In genomic region chr5:44538000-44538395, GRCm38 (mm10) we compare ENCODE assay signal across 11 mouse cellular contexts.
DNase-seq lines count a peak whose midpoint lies in the region; ATAC-seq and TF ChIP-seq lines count a peak whose summit lies in the region.
"Had no signal": no experiment of that assay in that cellular context is flagged by ENCODE, and none has a peak within 500 bp of the region (broad histone marks: within the 10 kb centered on the region; RNA-seq: fewer than 3 reads in every experiment).

No protein-coding gene starts in this region.

- no peaks in the 10 kb centered on the region for H3K27me3 ChIP-seq in lung, embryonic 14.5 days (ENCODE audit: insufficient read depth, low read length)
- H3K27me3 ChIP-seq in neural tube, embryonic 11.5 days (ENCODE audit: control insufficient read depth, insufficient read depth, low read length) = no peaks in the 10 kb centered on the region
- H3K27me3 ChIP-seq in intestine, embryonic 15.5 days (replicated peaks) = no peaks in the 10 kb centered on the region
- H3K27me3 ChIP-seq: embryonic facial prominence, embryonic 13.5 days; limb, embryonic 13.5 days; stomach, embryonic 15.5 days had no signal

- H3K4me2 ChIP-seq in lung, embryonic 14.5 days = no peak overlapping the region
- no peak overlapping the region for H3K4me2 ChIP-seq in neural tube, embryonic 11.5 days (ENCODE audit: low read depth)
- no peak overlapping the region for H3K4me2 ChIP-seq in intestine, embryonic 15.5 days (replicated peaks)
- H3K4me2 ChIP-seq: embryonic facial prominence, embryonic 13.5 days; limb, embryonic 13.5 days; stomach, embryonic 15.5 days had no signal

- H3K36me3 ChIP-seq in lung, embryonic 14.5 days (ENCODE audit: insufficient read depth) = no peaks in the 10 kb centered on the region
- no peaks in the 10 kb centered on the region for H3K36me3 ChIP-seq in neural tube, embryonic 11.5 days (ENCODE audit: control insufficient read depth, insufficient read depth, low read length)
- no peaks in the 10 kb centered on the region for H3K36me3 ChIP-seq in intestine, embryonic 15.5 days
- H3K36me3 ChIP-seq: embryonic facial prominence, embryonic 13.5 days; limb, embryonic 13.5 days; stomach, embryonic 15.5 days had no signal

- no peak overlapping the region for H3K27ac ChIP-seq in lung, embryonic 14.5 days (ENCODE audit: low read depth)
- H3K27ac ChIP-seq in neural tube, embryonic 11.5 days (ENCODE audit: low read depth, low read length) = no peak overlapping the region
- no peak overlapping the region for H3K27ac ChIP-seq in intestine, embryonic 15.5 days
- H3K27ac ChIP-seq: limb, embryonic 13.5 days; stomach, embryonic 15.5 days had no signal

- no peak for TF ChIP-seq CTCF in lung, embryonic 14.5 days (IDR thresholded peaks at IDR 0.05; ENCODE audit: low read depth)

- peak; percentile 41; the same call in 1 of the 2 replicates for ATAC-seq in lung, embryonic 14.5 days (ENCODE audit: insufficient read depth)
- ATAC-seq in frontal cortex, adult (ENCODE audit: low TSS enrichment) = peak; percentile 72
- ATAC-seq in neural tube, embryonic 11.5 days (ENCODE audit: insufficient read depth, low FRiP score, low TSS enrichment) = peak; percentile 90
- no peak for ATAC-seq in intestine, embryonic 15.5 days

- 21% methylated on average over 5 of the region's 5 CpGs for WGBS in lung, embryonic 14.5 days
- WGBS in neural tube, embryonic 11.5 days = 16% methylated on average over 5 of the region's 5 CpGs
- 28% methylated on average over 5 of the region's 5 CpGs for WGBS in intestine, embryonic 15.5 days

- H3K4me1 ChIP-seq in lung, embryonic 14.5 days (ENCODE audit: insufficient read depth) = no peaks in the 10 kb centered on the region
- H3K4me1 ChIP-seq in neural tube, embryonic 11.5 days (ENCODE audit: control insufficient read depth, insufficient read depth, low read length) = peaks cover 2% of the 10 kb centered on the region; the same call in 1 of the 2 replicates
- no peaks in the 10 kb centered on the region for H3K4me1 ChIP-seq in intestine, embryonic 15.5 days (replicated peaks)
- H3K4me1 ChIP-seq: stomach, embryonic 15.5 days had no signal

- DNase-seq in lung, embryonic 14.5 days = peak; percentile 78
- no peak for DNase-seq in lung, adult 18-20 months
- peak; percentile 96 for DNase-seq in layer of hippocampus, adult 9-11 months
- DNase-seq in neural tube, embryonic 11.5 days (ENCODE audit: low spot score) = peak; percentile 57
- DNase-seq in thymus, postnatal 25 days = no peak
- no peak for DNase-seq in adrenal gland, postnatal 4 days (ENCODE audit: low spot score in 2 of 2)

- no peaks in the 10 kb centered on the region for H3K9me3 ChIP-seq in lung, embryonic 14.5 days (ENCODE audit: low read depth, low read length)
- no peaks in the 10 kb centered on the region for H3K9me3 ChIP-seq in neural tube, embryonic 11.5 days (ENCODE audit: control insufficient read depth, low read length)
- H3K9me3 ChIP-seq in intestine, embryonic 15.5 days = no peaks in the 10 kb centered on the region
- H3K9me3 ChIP-seq: embryonic facial prominence, embryonic 13.5 days; limb, embryonic 13.5 days; stomach, embryonic 15.5 days had no signal

- H3K4me3 ChIP-seq in lung, embryonic 14.5 days (ENCODE audit: low read depth, low read length) = no peak overlapping the region
- no peak overlapping the region for H3K4me3 ChIP-seq in neural tube, embryonic 11.5 days (ENCODE audit: low read depth, low read length)
- H3K4me3 ChIP-seq in intestine, embryonic 15.5 days (replicated peaks) = no peak overlapping the region
- H3K4me3 ChIP-seq: embryonic facial prominence, embryonic 13.5 days; limb, embryonic 13.5 days; stomach, embryonic 15.5 days had no signal

- no peak overlapping the region for H3K9ac ChIP-seq in lung, embryonic 14.5 days
- no peak overlapping the region for H3K9ac ChIP-seq in neural tube, embryonic 11.5 days (ENCODE audit: low read length)
- H3K9ac ChIP-seq in intestine, embryonic 15.5 days = no peak overlapping the region
- H3K9ac ChIP-seq: embryonic facial prominence, embryonic 13.5 days; limb, embryonic 13.5 days; stomach, embryonic 15.5 days had no signal

Comparison
In these comparisons a context has a peak if more than half of its experiments do, and no peak if none do; other contexts are left out.
1. DNase-seq: peak in lung, embryonic 14.5 days (single experiment), layer of hippocampus, adult 9-11 months (single experiment) and neural tube, embryonic 11.5 days (single experiment); none in lung, adult 18-20 months (0 of 2), thymus, postnatal 25 days (single experiment) and adrenal gland, postnatal 4 days (0 of 2).